Mouse (Mus musculus) right cerebral cortex, postnatal 14 days (tissue): Measurements from ENCODE around the gene Minos1.
A peak's percentile ranks its signal among the peaks of the same experiment; 100 is the strongest.

Source experiments
- DNase-seq: peaks from one replicate; pipeline ENCODE4 v3.0.0; 2022

The Minos1 gene

DNA sequence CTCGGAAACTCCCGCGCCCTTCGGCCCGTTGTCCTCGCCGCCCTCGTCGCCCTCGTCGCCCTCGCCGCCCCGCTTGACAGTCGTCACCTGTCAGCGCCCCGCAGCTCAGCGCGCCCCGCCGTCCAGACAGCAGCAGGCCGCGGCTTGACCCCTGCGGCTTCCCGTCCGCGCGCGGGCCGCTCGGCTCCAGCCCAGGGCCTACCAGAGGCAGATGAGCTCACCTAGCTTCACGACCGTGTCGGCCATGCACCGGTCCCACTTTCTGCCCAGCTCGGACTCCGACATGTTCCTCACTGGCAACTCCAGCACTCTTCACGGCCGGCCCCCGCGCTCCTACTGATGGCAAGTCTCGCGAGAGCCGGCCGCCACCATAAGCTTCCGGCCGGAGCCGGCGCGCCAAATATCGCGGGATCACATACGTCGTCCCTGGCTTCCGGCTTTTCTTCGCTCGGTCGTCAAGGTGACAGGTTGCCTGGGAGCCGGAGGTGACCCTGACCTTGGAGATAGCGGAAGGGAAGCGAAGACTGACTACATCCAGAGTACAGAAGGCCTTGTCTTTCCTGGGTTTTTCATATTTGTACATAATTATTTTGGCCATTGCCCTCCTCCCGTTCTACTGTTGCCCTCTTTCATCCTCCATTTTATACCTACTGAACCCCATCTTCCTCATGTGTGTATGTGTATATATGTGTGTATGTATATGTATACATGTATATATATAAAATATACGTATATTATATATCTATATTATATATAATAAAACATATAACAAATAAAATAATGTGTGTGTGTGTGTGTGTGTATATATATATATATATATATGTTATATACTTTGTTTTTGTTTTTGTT lies at the start of gene Minos1:
TSS of gene Minos1 (minus strand) at position 413 of the 849 bp plus-strand sequence.
- DNase-seq = peak; percentile 99

DNA sequence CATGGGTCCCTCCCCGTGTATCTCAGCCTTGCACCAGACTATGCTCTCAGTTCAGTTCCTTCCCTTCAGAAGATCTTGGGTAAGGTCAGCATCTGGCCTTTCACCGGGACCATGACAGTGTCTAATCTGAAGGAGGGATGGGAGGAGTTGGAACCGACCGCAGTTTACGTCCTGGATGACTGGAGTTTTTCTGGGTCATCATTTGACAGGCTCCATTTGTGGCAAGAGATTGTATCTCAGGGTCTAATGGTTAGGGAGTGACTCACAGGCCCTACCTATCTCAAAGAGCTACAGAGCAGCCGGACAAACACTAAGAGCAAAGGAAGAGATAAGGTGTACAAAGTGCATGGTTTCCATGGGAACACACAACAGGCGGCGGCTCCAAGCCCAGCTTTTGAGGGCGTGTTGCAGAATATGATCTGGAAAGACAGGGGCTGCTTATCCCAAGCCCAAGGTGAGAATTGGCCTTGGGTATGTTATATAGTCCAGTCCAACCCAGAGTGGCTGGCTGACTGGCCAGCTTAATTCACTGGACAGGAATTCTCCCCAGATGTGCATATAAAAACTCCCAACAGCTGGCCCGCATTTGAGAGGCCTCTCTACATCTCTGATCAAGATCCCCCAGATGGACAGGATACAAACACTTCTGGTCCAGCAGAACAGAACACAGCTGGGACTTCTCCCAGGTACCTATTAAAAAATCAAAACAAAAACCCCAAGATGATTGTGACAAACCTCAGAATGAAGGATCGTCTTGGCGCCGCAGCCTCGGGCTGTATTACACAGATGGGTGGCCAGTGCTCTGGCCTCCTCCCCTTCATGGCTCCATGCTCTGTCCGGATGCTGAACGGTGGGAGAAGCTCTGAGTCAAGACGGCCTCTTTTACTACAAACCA lies 49.1 kb upstream of the Minos1 start:
- no peak for DNase-seq

DNA sequence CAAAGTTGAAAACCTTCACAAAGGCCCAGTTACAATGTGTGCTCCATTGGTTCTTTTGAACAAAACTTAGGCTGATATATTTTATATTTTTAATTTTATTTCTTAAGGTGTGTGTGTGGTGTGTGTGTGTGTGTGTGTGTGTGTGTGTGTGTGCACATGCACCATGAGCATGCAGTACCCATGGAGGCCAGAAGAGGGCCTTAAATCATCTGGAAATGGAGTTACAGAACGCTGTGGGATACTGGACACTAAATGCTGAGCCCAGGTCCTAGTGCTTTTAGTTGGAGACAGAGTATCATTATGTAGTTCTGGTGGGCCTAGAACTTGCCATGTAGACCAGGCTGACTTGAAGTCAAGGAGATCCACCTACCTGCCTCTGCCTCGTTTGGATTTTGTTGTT lies 48.3 kb upstream of the Minos1 start:
- no peak for DNase-seq

DNA sequence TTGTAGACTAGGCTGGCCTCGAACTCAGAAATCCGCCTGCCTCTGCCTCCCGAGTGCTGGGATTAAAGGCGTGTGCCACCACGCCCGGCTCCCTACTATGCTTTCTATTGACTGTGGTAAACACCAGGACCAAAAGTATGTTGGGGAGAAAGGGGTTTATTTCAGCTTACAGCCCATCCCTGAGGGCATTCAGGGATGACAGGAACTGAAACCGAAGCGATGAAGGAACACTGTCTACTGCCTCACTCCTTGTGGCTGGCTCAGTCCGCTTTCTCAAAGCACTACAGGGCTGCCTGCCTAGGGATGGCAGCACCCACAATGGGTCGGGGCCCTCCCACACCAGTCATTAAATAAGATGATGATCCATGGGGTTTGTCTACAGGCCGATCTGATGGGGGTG lies 47.5 kb upstream of the Minos1 start:
- no peak for DNase-seq

DNA sequence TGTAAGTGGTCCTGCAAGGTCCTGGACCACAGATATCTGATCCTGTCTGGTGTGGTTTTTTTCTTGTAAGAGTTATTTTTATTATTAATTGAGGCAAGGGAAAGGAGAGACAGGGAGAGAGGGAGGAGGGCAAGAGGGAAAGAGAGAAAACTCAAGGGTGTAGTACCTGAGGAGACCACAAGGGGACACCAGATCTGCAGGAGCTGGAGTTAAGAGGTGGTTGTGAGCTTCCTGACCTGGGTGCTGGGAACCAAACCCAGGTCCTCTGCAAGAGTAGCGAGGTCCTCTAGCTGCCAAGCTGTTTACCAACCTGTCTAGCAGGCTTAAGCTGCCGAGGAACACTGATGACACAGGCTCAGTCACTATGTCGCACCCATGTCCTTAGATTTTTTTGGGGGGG lies 47.0 kb upstream of the Minos1 start:
- no peak for DNase-seq

DNA sequence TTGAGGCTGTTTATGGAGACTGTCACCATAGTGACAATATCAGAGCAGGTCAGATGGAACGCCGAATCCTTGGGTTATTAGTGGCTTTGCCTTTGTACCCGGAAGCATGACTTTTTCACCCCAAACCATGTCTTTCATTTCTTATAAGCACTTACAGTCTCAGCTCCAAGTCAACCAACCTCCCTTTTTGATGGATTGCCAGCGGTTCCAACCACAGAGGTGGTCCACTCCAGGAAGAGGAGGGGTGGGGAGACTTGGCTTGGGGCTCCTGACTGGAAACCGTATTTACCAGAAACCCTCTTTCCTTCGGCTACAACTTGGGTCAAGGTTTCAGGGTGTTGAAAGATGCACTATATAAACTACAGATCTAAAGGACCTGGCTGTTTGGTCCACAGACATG lies 45.1 kb upstream of the Minos1 start:
- DNase-seq = no peak

DNA sequence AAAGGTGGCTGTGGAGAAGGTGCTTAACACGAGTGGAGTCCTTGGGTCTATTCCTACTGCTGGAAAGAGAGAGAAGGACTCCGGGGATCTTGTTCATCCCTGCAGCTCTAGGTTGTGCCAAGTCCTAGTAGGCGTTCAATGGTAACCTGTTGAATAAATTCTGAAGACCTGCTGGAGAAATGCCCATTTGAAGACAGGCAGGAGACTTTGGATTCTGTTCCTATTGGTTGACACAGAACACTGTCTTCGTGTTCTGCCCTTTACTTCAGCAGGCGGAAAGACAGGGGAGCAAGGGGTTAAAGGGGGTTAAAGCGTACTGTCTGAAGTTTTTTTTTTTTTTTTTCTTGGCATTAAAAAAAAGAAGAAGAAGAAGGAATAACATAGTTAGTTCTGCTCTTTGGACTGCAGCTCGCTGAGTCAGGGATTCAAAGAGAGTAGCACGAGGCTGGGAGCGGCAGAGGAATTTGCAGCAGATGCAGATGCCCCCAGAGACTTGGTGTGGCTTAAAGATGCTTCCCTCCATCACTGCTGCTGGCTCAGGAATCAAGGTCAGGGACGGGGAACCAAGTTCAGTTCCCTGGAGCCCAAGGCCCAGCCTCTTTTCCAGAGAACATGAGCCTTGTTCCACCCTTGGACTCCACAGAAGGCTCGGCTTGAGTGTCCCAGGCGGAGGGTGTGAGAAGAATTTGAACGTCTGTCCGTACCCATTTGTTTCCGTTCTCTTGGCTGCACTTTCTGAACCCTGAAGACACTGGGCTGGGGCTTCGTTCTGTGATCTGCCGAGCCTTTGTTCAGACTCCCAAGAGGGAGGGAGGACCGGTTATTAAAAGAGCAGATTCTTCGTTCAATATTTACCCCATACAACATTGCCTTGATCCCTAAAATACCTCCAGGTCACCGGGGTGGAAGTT lies 44.4 kb upstream of the Minos1 start:
- no peak for DNase-seq

DNA sequence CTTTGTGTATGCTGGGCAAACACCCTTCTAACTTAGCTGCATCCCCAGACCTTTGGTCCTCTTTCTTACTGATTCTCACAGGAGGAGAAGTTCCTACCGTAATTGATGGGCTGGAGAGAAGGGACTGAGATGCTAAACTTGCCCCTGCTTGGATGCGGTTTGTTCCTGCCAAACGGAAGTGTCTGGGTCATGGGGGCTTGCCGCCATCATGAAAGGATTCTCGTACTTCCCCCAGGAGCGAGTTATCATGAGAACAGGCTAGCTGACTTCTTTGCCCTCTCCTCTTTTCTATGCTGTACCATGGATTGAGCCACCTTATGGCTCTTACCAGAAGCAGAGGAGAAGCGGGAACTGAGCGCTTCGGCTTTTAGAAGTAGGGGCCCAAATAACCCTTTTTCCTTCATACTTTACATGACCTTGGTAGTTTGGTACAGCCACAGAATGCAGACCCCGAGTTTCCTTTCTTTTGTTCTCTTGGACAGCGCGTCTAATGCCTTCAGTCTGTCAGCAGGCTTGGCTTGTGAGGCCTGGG lies 38.9 kb upstream of the Minos1 start:
- no peak for DNase-seq

DNA sequence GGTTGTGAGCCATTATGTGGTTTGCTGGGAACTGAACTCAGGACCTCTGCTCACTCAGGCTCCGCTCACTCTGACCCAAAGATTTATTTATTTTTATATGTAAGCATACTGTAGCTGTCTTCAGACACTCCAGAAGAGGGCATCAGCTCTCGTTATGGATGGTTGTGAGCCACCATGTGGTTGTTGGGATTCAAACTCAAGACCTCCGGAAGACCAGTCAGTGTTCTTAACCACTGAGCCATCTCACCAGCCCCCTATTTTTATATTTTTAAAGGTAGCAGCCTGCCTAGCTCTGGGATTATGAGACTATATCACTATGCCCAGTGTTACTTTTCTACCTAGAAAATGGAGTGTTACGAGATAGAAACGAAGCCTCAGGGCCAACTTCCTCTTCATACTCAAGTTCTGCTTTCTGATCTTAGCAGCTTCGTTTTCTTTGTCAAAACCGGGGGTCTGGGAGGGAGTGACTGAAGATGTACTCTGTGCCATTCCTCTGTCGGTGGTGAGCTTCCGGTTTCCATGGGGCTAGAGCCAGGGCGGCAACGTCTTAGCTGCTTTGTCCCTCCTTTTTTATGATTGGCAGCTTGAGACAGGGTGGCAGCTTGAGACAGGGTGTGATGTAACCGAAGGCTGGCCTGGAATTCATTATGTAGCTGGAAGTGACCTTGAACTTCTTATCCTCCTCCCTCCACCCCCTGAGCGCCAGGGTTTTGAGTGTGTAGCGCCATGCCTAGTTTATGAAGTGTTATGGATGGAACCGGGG lies 38.3 kb upstream of the Minos1 start:
- no peak for DNase-seq

DNA sequence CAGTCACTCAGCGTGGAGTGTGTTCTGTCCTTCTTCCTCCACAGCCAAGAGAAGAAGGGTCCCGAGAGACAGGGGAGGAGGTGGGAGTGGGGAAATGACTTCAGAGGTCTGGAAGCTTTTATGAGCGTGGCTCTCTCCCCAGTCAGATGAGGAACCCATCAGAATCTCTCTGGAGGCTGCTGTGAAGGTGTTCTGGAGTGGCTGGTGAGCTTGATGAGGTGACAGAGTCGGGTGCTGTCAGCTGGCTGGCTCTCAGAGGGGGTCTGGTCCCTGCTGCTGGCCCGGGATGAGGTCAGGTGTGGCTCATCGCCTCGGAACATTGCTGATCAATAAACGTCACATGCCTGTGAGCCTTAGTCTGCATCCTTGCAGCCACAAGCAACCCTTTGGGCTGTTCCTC lies 36.2 kb upstream of the Minos1 start:
- DNase-seq = no peak

DNA sequence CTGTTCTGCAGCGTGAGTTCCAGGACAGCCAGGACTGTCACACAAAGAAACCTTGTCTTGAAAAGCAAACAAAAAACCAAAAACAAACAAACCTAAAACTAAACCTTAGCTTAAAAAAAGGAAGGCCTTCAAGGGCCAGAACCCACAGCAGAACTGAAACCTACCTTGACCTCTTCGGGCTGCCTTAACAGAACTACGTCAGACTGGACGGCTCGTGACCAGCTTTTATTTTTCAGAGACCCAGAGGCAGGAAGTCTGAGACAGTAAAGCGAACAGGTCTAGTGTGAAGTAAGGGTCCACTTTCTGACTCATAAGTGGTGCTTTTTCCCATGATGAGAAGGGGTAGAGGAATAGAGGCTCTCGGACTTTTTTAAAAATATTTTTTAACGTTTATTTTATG lies 35.3 kb upstream of the Minos1 start:
- DNase-seq = no peak

DNA sequence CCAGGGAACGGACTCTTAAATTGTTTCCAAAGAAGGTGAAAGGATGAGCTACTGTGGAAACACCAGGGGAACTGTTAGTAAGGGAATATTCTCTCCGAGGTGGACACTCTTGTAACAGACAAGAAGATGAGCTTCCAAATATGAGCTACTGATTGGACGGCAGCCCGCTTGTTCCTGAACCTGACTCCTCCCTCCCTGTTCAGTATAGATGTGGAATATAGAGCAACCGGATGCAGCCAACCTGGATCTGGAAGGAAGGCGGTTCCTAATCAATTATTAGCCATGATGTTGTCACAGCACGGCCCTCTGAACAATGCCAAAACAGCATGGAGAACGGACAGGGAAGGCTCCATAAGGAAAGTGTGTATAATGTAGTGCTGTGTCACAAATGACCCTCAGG lies 34.3 kb upstream of the Minos1 start:
- no peak for DNase-seq

DNA sequence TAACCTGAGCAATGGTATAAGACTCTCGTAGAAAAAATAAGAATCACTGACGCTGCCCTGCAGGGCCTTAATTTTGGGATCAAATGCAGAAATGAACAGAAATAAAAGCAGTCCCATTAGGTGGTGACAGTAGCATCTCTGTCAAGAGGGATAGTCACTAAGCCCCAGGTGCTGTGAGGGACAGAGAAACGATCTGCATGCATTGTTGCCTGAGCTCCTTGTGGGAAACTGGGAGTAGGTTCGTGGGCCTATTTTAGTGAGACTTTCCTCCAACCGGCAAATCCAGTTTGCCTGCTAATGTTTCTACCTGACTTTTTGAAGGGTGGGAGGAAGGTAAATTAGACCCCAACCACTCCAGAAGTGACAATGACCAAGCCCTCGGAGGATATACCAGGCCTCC lies 33.2 kb upstream of the Minos1 start:
- DNase-seq = no peak

DNA sequence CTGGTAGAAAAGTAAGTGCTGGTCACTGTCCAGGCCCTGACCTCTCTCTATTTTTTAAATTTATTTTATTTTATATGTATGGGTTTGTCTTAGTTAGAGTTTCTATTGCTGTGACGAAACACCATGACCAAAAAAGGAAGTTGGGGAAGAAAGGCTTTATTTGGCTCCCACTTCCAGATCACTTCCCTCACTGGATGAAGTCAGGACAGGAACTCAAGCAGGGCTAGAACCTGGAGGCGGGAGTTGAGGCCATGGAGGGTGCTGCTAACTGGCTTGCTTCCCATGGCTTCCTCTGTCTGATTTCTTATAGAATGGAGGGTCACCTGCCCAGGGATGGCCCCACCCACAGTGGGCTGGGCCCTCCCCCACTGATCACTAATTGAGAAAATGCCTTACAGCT lies 30.2 kb upstream of the Minos1 start:
- DNase-seq = no peak

DNA sequence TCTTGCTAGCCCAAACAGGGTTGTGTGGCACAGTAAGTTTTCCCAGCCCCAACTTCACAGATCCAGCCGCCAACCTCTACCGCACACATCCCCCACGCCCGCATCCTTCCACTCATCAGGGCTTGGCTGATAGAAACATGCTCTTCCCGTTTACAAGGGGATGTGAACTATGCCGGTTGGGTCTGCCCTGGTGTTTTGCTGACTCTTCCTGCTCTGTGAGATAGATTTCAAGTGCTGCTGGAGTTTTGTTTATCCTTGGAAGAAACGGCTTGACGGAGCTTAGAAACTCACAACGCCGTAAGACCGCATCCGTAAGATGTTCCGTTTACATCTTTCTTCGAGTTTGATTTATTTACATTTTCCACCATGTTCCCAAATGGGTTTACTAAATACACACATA lies 27.4 kb upstream of the Minos1 start:
- no peak for DNase-seq

DNA sequence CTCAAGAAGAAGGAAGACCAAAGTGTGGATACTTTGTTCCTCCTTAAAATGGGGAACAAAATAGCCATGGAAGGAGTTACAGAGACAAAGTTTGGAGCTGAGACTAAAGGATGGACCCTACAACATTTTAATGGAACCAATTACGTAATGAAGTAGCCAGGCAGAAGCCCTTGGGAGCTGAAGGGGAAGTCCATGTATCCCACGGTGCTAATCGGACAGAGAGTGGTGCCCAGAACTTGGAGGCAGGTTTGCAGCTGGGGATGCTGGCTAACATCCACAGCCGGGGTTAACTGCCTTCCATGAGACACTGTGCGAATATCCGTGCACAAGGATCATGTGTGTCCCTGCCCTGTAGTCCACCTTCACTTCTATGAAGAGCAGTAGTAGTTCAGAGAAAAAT lies 25.6 kb upstream of the Minos1 start:
- no peak for DNase-seq

DNA sequence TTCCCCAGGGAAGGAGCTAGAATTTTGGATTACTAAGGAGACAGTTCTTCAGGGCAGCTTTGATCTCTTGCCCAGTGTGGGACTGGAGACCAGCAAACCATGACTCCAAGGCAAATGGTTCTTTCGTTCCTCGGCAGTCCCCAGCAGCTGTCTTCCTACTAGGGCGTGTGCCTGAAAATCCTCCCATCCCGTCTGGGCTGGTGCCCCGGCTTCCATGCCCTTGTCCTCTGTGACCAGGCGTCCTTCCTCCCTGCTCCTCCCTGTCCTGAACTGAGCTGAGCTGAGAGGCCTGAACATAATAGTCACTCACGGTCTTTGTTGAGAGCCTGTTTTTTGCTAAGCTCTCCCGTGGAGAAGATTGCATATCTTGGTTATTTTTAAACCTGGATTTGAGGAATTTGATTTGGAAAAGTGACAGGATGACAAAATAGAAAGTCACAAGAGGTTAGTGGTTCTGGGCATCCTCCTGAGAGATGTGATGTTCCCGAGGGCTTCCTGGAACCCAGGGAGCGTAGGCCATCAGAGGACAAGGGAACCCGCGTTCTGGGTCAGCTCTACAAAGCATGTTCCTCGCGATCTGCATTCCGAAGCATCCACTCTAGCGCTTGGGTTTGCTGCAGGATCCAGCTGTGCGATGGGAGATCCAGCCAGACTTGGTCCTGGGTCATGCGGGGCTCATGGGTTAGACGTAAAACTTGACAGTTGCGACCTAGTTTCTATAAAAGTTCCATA lies 23.8 kb upstream of the Minos1 start:
- DNase-seq = no peak

DNA sequence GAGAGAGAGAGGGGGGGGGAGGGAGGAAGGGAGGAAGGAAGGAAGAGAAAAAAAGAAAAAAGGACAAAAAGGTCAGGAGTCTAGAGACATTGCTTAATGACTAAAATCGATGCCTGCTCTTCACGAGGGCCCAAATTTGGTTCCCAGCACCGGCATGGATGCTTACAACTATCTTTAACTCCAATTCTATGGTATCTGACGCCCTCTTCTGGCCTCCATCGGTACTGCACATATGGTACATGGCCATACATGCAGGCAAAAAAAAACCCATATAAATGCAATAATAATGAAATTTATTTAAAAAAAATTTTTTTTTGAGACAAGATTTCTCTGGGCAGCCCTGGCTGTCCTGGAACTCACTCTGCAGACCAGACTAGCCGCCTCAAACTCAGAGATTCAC lies 20.5 kb upstream of the Minos1 start:
- no peak for DNase-seq

DNA sequence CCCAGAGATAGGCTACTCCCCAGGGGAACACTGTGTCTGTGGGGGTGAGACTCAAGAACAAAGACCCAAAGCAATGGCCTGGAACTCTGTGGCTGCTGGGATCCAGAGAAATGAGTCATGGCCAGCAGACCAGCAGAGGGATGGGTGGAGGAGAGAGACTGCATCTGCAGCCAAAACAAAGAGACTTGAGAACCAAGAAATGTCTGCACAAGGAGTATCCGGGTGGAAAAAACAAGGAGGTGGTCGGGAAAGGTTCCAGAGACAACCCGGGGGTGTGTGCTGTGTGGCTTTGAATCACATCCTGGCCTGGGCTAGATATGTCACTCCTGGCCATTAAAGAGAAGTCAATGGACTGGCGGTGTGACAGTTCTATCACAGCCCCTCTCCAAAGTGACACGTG lies 15.8 kb upstream of the Minos1 start:
- no peak for DNase-seq

DNA sequence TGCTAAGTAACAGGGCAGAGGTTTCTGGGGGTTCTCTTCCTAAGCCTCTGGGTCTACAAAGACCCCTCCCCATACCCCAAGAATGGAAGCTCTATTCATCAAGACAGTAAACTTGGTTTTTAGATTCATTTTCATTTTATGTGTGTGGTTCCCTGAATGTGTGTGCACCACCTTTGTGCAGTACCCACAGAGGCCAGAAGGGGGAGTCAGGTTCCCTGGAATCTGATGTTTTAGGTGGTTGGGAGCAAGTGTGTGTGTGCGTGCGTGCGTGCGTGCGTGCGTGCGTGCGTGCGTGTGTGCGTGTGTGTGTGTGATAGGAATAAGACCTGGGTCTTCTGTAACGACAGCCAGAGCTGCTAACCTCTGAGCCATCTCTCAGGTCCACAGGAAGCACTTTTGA lies 14.2 kb upstream of the Minos1 start:
- DNase-seq = no peak

DNA sequence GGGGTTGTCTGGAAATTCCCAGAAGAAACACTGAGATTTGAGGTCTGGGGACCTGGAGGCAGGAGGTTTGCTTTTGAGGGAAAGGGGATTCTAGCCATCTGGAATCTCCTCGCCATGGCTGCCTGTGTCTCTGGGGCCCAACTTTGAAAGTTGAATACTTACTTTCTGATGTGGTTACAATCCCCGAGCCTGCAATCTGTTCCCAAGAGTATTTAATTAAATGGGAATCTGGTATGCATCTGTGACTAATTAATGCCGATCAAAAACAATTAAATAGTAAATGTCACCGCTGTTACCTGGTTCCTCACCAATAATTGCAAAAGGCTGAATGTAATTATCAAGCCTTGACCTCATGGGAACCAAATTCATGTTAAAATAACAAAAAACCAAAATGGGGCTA lies 13.7 kb upstream of the Minos1 start:
- no peak for DNase-seq
